Mouse (Mus musculus) heart, adult 2 months (tissue): ENCODE measurements at regions not wholly inside any gene's neighbourhood (a gene's known extent, or its start where the extent isn't known, plus 50 kb on each side); places are given as distances from the start of the nearest gene placed in this dataset.

Experiments
- DNase-seq, 2 experiments: peaks; one replicate each; pipeline ENCODE4 v3.0.0; 2021
- H3K27ac ChIP-seq: fragments of 200-600 bp; 2 replicates; pipeline ENCODE4 v1.8.1; 2022
- H3K27me3 ChIP-seq: fragments of 200-500 bp; 2 replicates; pipeline ENCODE4 v1.6.1; 2012; ENCODE audit warnings: mild to moderate bottlenecking, low read length, inconsistent platforms, mixed read lengths; ENCODE audit not compliant: control insufficient read depth, insufficient read depth
- H3K36me3 ChIP-seq: fragments of 200-500 bp; 2 replicates; pipeline ENCODE4 v1.6.1; 2012; ENCODE audit warnings: low read length, inconsistent platforms; ENCODE audit not compliant: control insufficient read depth, insufficient read depth
- H3K4me1 ChIP-seq: fragments of 200-500 bp; 2 replicates; pipeline ENCODE4 v1.6.1; 2011; ENCODE audit warnings: low read length; ENCODE audit not compliant: control insufficient read depth, insufficient read depth
- H3K4me3 ChIP-seq: fragments of 200-600 bp; 2 replicates; pipeline ENCODE4 v1.8.1; 2022
- H3K79me2 ChIP-seq: fragments of 200-500 bp; replicated peaks from 2 replicates; pipeline ENCODE4 v1.6.1; 2012; ENCODE audit warnings: mild to moderate bottlenecking, inconsistent platforms, low read length, moderate library complexity, mixed read lengths; ENCODE audit not compliant: control insufficient read depth, insufficient read depth
- H3K9ac ChIP-seq: fragments of 200-500 bp; 2 replicates; pipeline ENCODE4 v1.6.1; 2012; ENCODE audit warnings: low read depth, mild to moderate bottlenecking, control low read depth, inconsistent platforms, low read length, mixed read lengths
- CTCF ChIP-seq: fragments of 200-600 bp; IDR thresholded peaks from 2 replicates; pipeline ENCODE4 v1.8.1; 2022; ENCODE audit warnings: antibody characterized with exemption, mild to moderate bottlenecking, moderate library complexity
- EP300 ChIP-seq: fragments of 200-500 bp; IDR thresholded peaks from 2 replicates; pipeline ENCODE4 v1.6.1; 2011; ENCODE audit warnings: low read depth, low read length, control low read depth; ENCODE audit not compliant: insufficient read depth
- POLR2A ChIP-seq: fragments of 200-500 bp; IDR thresholded peaks from 2 replicates; pipeline ENCODE4 v1.6.1; 2011; ENCODE audit warnings: mild to moderate bottlenecking, low read depth, low read length, control low read depth; ENCODE audit not compliant: insufficient read depth
- WGBS: fragments of 180-500 bp; shearing (Covaris S2); methylation state at CpG from one replicate; pipeline ENCODE4 v1.1.7; 2018; 5-methylcytosine and 5-hydroxymethylcytosine counted together
- intact Hi-C: fragments of 180-260 bp; cut with DNase I; formaldehyde crosslinking; loops from one replicate; pipeline ENCODE4 v1.15.1; 2025

GRCm38 (mm10) chr3:155373591-155373990, 280.4 kb downstream of the Lrriq3 start:
- Histone ChIP-seq H3K27me3 (no peaks in the 10 kb centered on the region), H3K79me2 (no peaks in the 10 kb centered on the region), H3K9ac (no peak overlapping the region), H3K4me3 (no peak overlapping the region), H3K36me3 (no peaks in the 10 kb centered on the region), H3K4me1 (no peaks in the 10 kb centered on the region), H3K27ac (no peak overlapping the region)
- DNase-seq: no peak
- WGBS: 78% methylated on average over 1 of the region's 1 CpGs
- TF ChIP-seq EP300: no peak
- TF ChIP-seq CTCF: no peak
- TF ChIP-seq POLR2A: no peak
- intact Hi-C loops: no loop called here

- TF ChIP-seq CTCF (no peak), POLR2A (no peak), EP300 (no peak)
- Histone ChIP-seq H3K27me3 (no peaks in the 10 kb centered on the region), H3K36me3 (no peaks in the 10 kb centered on the region), H3K27ac (no peak overlapping the region), H3K9ac (no peak overlapping the region), H3K79me2 (no peaks in the 10 kb centered on the region), H3K4me1 (no peaks in the 10 kb centered on the region), H3K4me3 (no peak overlapping the region)
- WGBS: 70% methylated on average over 4 of the region's 4 CpGs
- no peak for DNase-seq
- intact Hi-C loops: no loop called here
Observed at GRCm38 (mm10) chr3:155381910-155382309, 288.7 kb downstream of the Lrriq3 start.

- Histone ChIP-seq H3K9ac (no peak overlapping the region), H3K27ac (no peak overlapping the region), H3K4me3 (no peak overlapping the region), H3K36me3 (no peaks in the 10 kb centered on the region), H3K79me2 (no peaks in the 10 kb centered on the region), H3K4me1 (no peaks in the 10 kb centered on the region), H3K27me3 (no peaks in the 10 kb centered on the region)
- intact Hi-C loops: no loop called here
- TF ChIP-seq CTCF (no peak), EP300 (no peak), POLR2A (no peak)
- no peak for DNase-seq
- WGBS: 71% methylated on average over 2 of the region's 2 CpGs
Observed at GRCm38 (mm10) chr3:155382817-155383216, 289.6 kb downstream of the Lrriq3 start.

GRCm38 (mm10) chr3:155390666-155391065, 297.4 kb downstream of the Lrriq3 start:
- Histone ChIP-seq H3K4me1 (no peaks in the 10 kb centered on the region), H3K4me3 (no peak overlapping the region), H3K27me3 (no peaks in the 10 kb centered on the region), H3K9ac (no peak overlapping the region), H3K36me3 (no peaks in the 10 kb centered on the region), H3K27ac (no peak overlapping the region), H3K79me2 (no peaks in the 10 kb centered on the region)
- DNase-seq: no peak
- WGBS: 77% methylated on average over 5 of the region's 5 CpGs
- TF ChIP-seq POLR2A (no peak), EP300 (no peak), CTCF (no peak)
- intact Hi-C loops: no loop called here

- Histone ChIP-seq H3K27ac (no peak overlapping the region), H3K4me1 (no peaks in the 10 kb centered on the region), H3K79me2 (no peaks in the 10 kb centered on the region), H3K27me3 (no peaks in the 10 kb centered on the region), H3K36me3 (no peaks in the 10 kb centered on the region), H3K9ac (no peak overlapping the region), H3K4me3 (no peak overlapping the region)
- DNase-seq: no peak
- intact Hi-C loops: no loop called here
- TF ChIP-seq EP300 (no peak), POLR2A (no peak), CTCF (no peak)
- 85% methylated on average over 2 of the region's 2 CpGs for WGBS
Observed at GRCm38 (mm10) chr3:155396134-155396533, 302.9 kb downstream of the Lrriq3 start.

- H3K36me3 ChIP-seq: no peaks in the 10 kb centered on the region
- TF ChIP-seq CTCF: no peak
- no peaks in the 10 kb centered on the region for H3K79me2 ChIP-seq
- no peak overlapping the region for H3K27ac ChIP-seq
- WGBS: 81% methylated on average over 1 of the region's 1 CpGs
- no peak overlapping the region for H3K9ac ChIP-seq
- H3K4me1 ChIP-seq: no peaks in the 10 kb centered on the region
- DNase-seq: no peak
- intact Hi-C loops: no loop called here
- no peaks in the 10 kb centered on the region for H3K27me3 ChIP-seq
- H3K4me3 ChIP-seq: no peak overlapping the region
Observed at GRCm38 (mm10) chr3:155401763-155402162, 308.5 kb downstream of the Lrriq3 start.
